Mouse (Mus musculus) lung, embryonic 16.5 days (tissue): ENCODE data around the gene Psip1. TPM values are rescaled to one million over a fixed set of nuclear protein-coding genes. Genes with fewer than 3 reads are reported as not detected.

Experiments
- ATAC-seq: fragments of 200-750 bp; cut with Nextera tagmentation; 2 replicates; pipeline ENCODE4 v1.8.0; 2017; ENCODE audit warnings: low read depth, mild to moderate bottlenecking, moderate library complexity
- H3K27ac ChIP-seq: fragments of 300-500 bp; sonication (generic); 2 replicates; pipeline ENCODE4 v1.5.1; 2014; ENCODE audit warnings: mild to moderate bottlenecking, control low read depth, low read length
- H3K27me3 ChIP-seq: fragments of 300-500 bp; sonication (generic); 2 replicates; pipeline ENCODE4 v1.6.1; 2014; ENCODE audit warnings: low read depth, low read length, mixed read lengths; ENCODE audit not compliant: control insufficient read depth, insufficient read depth
- H3K36me3 ChIP-seq: fragments of 300-500 bp; sonication (generic); 2 replicates; pipeline ENCODE4 v1.6.1; 2014; ENCODE audit warnings: low read length; ENCODE audit not compliant: control insufficient read depth, insufficient read depth
- H3K4me1 ChIP-seq: fragments of 300-500 bp; sonication (generic); replicated peaks from 2 replicates; pipeline ENCODE4 v1.6.1; 2014; ENCODE audit warnings: low read length, mixed read lengths; ENCODE audit not compliant: control insufficient read depth, insufficient read depth
- H3K4me2 ChIP-seq: fragments of 300-500 bp; sonication (generic); 2 replicates; pipeline ENCODE4 v1.6.1; 2014; ENCODE audit warnings: low read depth, low read length, control low read depth
- H3K4me3 ChIP-seq: fragments of 300-500 bp; sonication (generic); 2 replicates; pipeline ENCODE4 v1.5.1; 2014; ENCODE audit warnings: mild to moderate bottlenecking, low read length, control low read depth
- H3K9ac ChIP-seq: fragments of 300-500 bp; sonication (generic); 2 replicates; pipeline ENCODE4 v1.6.1; 2014; ENCODE audit warnings: low read length, control low read depth
- H3K9me3 ChIP-seq: fragments of 300-500 bp; sonication (generic); 2 replicates; pipeline ENCODE4 v1.6.1; 2016; ENCODE audit warnings: low read length; ENCODE audit not compliant: control insufficient read depth
- WGBS: fragments of 180-500 bp; shearing (Covaris S2); extraction: QIAGEN DNeasy Blood & Tissue Kit; methylation state at CpG from one replicate; pipeline ENCODE4 v1.1.7; 2014; 5-methylcytosine and 5-hydroxymethylcytosine counted together
- polyA plus RNA-seq: library from polyadenylated mRNA; unstranded; fragments of >200 nt; fragmentation: Nextera tagmentation; extraction: Ambion mirVana; gene quantifications from 2 replicates; pipeline ENCODE4 v1.2.1, GENCODE M21; 2015

The Psip1 gene
- polyA plus RNA-seq, 1 experiment from 2014 or later: 97.7 TPM

GRCm38 (mm10) chr4:83417160-83417819, 69.0 kb downstream of the Psip1 start, which contains the start of gene Snapc3:
Gene Snapc3 (plus strand): TSS chr4:83417724.
- peak within 1 kb of the TSS; percentile 82 for H3K4me3 ChIP-seq
- under 1% methylated on average over 41 of the region's 41 CpGs for WGBS
- peak within 1 kb of the TSS; percentile 93 for H3K9ac ChIP-seq
- peak; percentile 100 for ATAC-seq
- peak within 1 kb of the TSS; percentile 77 for H3K4me2 ChIP-seq
- H3K36me3 ChIP-seq: no peaks in the 10 kb centered on the region
- no peaks in the 10 kb centered on the region for H3K9me3 ChIP-seq
- peaks cover 11% of the 10 kb centered on the region for H3K4me1 ChIP-seq
- peak within 1 kb of the TSS; percentile 84 for H3K27ac ChIP-seq
- H3K27me3 ChIP-seq: no peaks in the 10 kb centered on the region

- Histone ChIP-seq H3K4me2 (no peak overlapping the region), H3K4me3 (no peak overlapping the region), H3K27me3 (no peaks in the 10 kb centered on the region), H3K27ac (no peak overlapping the region), H3K36me3 (no peaks in the 10 kb centered on the region), H3K9me3 (no peaks in the 10 kb centered on the region), H3K9ac (no peak overlapping the region), H3K4me1 (peaks cover 8% of the 10 kb centered on the region)
- no peak for ATAC-seq
- WGBS: 84% methylated on average over 5 of the region's 5 CpGs
These were observed 71.9 kb downstream of the Psip1 start for GRCm38 (mm10) chr4:83414241-83414824.

GRCm38 (mm10) chr4:83412060-83412459, 74.2 kb downstream of the Psip1 start:
- Histone ChIP-seq H3K4me3 (no peak overlapping the region), H3K27ac (no peak overlapping the region), H3K4me1 (peaks cover 3% of the 10 kb centered on the region; the same call in 1 of the 2 replicates), H3K9ac (no peak overlapping the region), H3K27me3 (no peaks in the 10 kb centered on the region), H3K9me3 (peaks cover 11% of the 10 kb centered on the region), H3K4me2 (no peak overlapping the region), H3K36me3 (no peaks in the 10 kb centered on the region)
- ATAC-seq: no peak
- 50% methylated on average over 3 of the region's 3 CpGs for WGBS

GRCm38 (mm10) chr4:83409867-83410505, 76.3 kb downstream of the Psip1 start:
- H3K4me1 ChIP-seq: no peaks in the 10 kb centered on the region
- no peak overlapping the region for H3K9ac ChIP-seq
- H3K4me3 ChIP-seq: no peak overlapping the region
- ATAC-seq: no peak
- no peak overlapping the region for H3K27ac ChIP-seq
- WGBS: 90% methylated on average over 4 of the region's 4 CpGs
- H3K36me3 ChIP-seq: no peaks in the 10 kb centered on the region
- H3K9me3 ChIP-seq: peaks cover 11% of the 10 kb centered on the region
- no peaks in the 10 kb centered on the region for H3K27me3 ChIP-seq
- no peak overlapping the region for H3K4me2 ChIP-seq

DNA sequence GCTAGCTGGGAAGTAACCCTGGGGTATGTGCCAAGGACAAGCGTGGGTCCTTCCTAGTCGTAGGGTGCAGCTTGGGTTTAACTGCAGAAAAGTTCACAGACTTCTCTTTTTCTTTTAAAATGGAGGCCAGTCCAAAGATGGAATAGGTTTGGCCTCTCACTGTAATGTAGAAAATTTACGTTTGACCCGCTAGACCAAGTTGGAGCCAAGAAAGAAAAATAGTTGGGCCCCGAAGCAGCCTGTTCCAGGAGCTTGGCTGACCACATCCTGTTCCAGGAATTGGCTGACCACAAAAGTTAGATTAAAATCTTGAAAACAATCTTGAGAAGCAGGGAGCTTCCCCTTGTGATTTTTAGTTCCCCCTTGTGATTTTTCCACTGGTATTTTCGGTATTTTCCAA, 78.6 kb downstream of the Psip1 start:
- no peak overlapping the region for H3K4me2 ChIP-seq
- no peaks in the 10 kb centered on the region for H3K4me1 ChIP-seq
- H3K27ac ChIP-seq: no peak overlapping the region
- no peak for ATAC-seq
- no peak overlapping the region for H3K4me3 ChIP-seq
- no peaks in the 10 kb centered on the region for H3K36me3 ChIP-seq
- WGBS: 87% methylated on average over 6 of the region's 6 CpGs
- H3K9ac ChIP-seq: no peak overlapping the region
- H3K27me3 ChIP-seq: no peaks in the 10 kb centered on the region
- H3K9me3 ChIP-seq: peaks cover 19% of the 10 kb centered on the region

Other genes with a start within 250 kb of the Psip1 start
- gene Ttc39b, start 162.2 kb downstream of the Psip1 start, polyA plus RNA-seq: 3.2 and 4.0 TPM in 2 replicates
- gene Snapc3, start 68.7 kb downstream of the Psip1 start, polyA plus RNA-seq: 37.4 and 41.1 TPM in 2 replicates
- 3.4 and 4.5 TPM in 2 replicates for gene Ccdc171, start 39.1 kb upstream of the Psip1 start, polyA plus RNA-seq